Mouse (Mus musculus) limb, embryonic 14.5 days (tissue): Measurements from ENCODE around the gene Snx11. TPM values are rescaled to one million over a fixed set of nuclear protein-coding genes. Genes with fewer than 3 reads are reported as not detected.
A peak's percentile ranks its signal among the peaks of the same experiment; 100 is the strongest.

Experiments
- ATAC-seq: fragments of 200-750 bp; cut with Nextera tagmentation; 2 replicates; pipeline ENCODE4 v1.8.0; 2017; ENCODE audit warnings: low read depth, moderate number of reproducible peaks, moderate TSS enrichment; ENCODE audit not compliant: low FRiP score
- DNase-seq: peaks from one replicate; pipeline ENCODE4 v3.0.0-alpha.2; 2015; ENCODE audit warnings: low spot score
- H3K27ac ChIP-seq: fragments of 300-500 bp; sonication (generic); replicated peaks from 2 replicates; pipeline ENCODE4 v1.5.1; 2014; ENCODE audit warnings: low read depth, mild to moderate bottlenecking, low read length, moderate library complexity, mixed read lengths
- H3K27me3 ChIP-seq: fragments of 300-500 bp; sonication (generic); 2 replicates; pipeline ENCODE4 v1.6.1; 2014; ENCODE audit warnings: low read length, mixed read lengths; ENCODE audit not compliant: control insufficient read depth, insufficient read depth
- H3K36me3 ChIP-seq: fragments of 300-500 bp; sonication (generic); 2 replicates; pipeline ENCODE4 v1.6.1; 2014; ENCODE audit warnings: mild to moderate bottlenecking, low read length, moderate library complexity, mixed read lengths; ENCODE audit not compliant: control insufficient read depth, insufficient read depth
- H3K4me1 ChIP-seq: fragments of 300-500 bp; sonication (generic); 2 replicates; pipeline ENCODE4 v1.6.1; 2014; ENCODE audit warnings: antibody characterized with exemption, low read length, mixed read lengths; ENCODE audit not compliant: control insufficient read depth, insufficient read depth
- H3K4me2 ChIP-seq: fragments of 300-500 bp; sonication (generic); replicated peaks from 2 replicates; pipeline ENCODE4 v1.6.1; 2014; ENCODE audit warnings: low read depth, mild to moderate bottlenecking, low read length, moderate library complexity; ENCODE audit not compliant: severe bottlenecking
- H3K4me3 ChIP-seq: fragments of 300-500 bp; sonication (generic); replicated peaks from 2 replicates; pipeline ENCODE4 v1.5.1; 2014; ENCODE audit warnings: low read length
- H3K9ac ChIP-seq: fragments of 300-500 bp; sonication (generic); 2 replicates; pipeline ENCODE4 v1.6.1; 2014; ENCODE audit warnings: mild to moderate bottlenecking, low read depth, low read length, moderate library complexity; ENCODE audit not compliant: severe bottlenecking
- H3K9me3 ChIP-seq: fragments of 300-500 bp; sonication (generic); 2 replicates; pipeline ENCODE4 v1.6.1; 2016; ENCODE audit warnings: low read length; ENCODE audit not compliant: control insufficient read depth
- POLR2A ChIP-seq: fragments of 200-500 bp; IDR thresholded peaks from 2 replicates; pipeline ENCODE4 v1.8.0; 2012; ENCODE audit warnings: inconsistent platforms, mild to moderate bottlenecking, moderate library complexity, borderline replicate concordance; ENCODE audit not compliant: insufficient read depth, insufficient read length; ENCODE audit errors: extremely low read depth
- WGBS: fragments of 180-500 bp; shearing (Covaris S2); extraction: QIAGEN DNeasy Blood & Tissue Kit; methylation state at CpG from one replicate; pipeline ENCODE4 v1.1.7; 2014; 5-methylcytosine and 5-hydroxymethylcytosine counted together
- polyA plus RNA-seq, 2 experiments: library from polyadenylated mRNA; depleted of rRNA in 1 of 2; stranded (reverse) in 1 of 2; unstranded in 1 of 2; fragments of >200 nt; fragmentation: Nextera tagmentation in 1 of 2; extraction: Ambion mirVana in 1 of 2; gene quantifications; 2 replicates each; pipeline versions ENCODE4 v1.2.1 to v1.2.3; 2012 to 2014

The Snx11 gene
- polyA plus RNA-seq, 2 experiments, result 11.9 to 28.3 TPM

GRCm38 (mm10) chr11:96823471-96823837 is 46.1 kb upstream of the Snx11 start:
- Histone ChIP-seq H3K4me1 (peaks cover 43% of the 10 kb centered on the region), H3K4me3 (peak overlapping the region; percentile 49), H3K27me3 (no peaks in the 10 kb centered on the region), H3K9ac (peak overlapping the region; percentile 43), H3K27ac (0 out of 2 replicates have a peak overlapping the region, but pooled peaks have one; percentile 48), H3K36me3 (peaks cover 63% of the 10 kb centered on the region), H3K9me3 (no peaks in the 10 kb centered on the region), H3K4me2 (peak overlapping the region; percentile 76)
- DNase-seq (no peak), ATAC-seq (peak; percentile 1; the same call in 1 of the 2 replicates)
- WGBS, result 13% methylated on average over 8 of the region's 13 CpGs
- TF ChIP-seq POLR2A, result no peak

GRCm38 (mm10) chr11:96822675-96823470 is 45.5 kb upstream of the Snx11 start:
- ATAC-seq, result no peak
- H3K27ac ChIP-seq, result 0 out of 2 replicates have a peak overlapping the region, but pooled peaks have one; percentile 48
- peaks cover 39% of the 10 kb centered on the region for H3K4me1 ChIP-seq

DNA sequence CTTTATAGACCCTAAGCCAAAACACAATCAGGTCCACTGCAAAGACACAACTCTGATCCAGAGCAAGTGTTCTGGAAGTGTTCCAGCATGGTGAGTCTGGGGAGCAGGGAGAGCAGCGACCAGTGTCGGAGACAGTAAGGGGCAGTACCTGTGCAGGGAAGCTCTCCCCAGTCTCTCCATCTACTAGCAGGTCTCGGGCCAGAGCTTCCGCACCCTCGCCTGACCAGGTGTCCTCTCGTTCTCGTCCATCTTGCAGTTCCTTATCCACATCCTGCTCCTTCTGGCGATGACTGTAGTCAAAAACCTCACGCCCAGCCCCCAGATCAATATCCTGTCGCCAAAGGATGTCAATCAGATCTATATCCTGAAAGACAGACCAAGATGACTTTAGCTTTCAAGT is 44.6 kb upstream of the Snx11 start:
- peaks cover 30% of the 10 kb centered on the region for H3K4me1 ChIP-seq
- no peak overlapping the region for H3K9ac ChIP-seq
- H3K4me2 ChIP-seq, result no peak overlapping the region
- TF ChIP-seq POLR2A, result no peak
- ATAC-seq, result no peak
- no peaks in the 10 kb centered on the region for H3K27me3 ChIP-seq
- peaks cover 67% of the 10 kb centered on the region for H3K36me3 ChIP-seq
- WGBS, result 91% methylated on average over 10 of the region's 10 CpGs
- H3K27ac ChIP-seq, result no peak overlapping the region
- no peak overlapping the region for H3K4me3 ChIP-seq
- H3K9me3 ChIP-seq, result no peaks in the 10 kb centered on the region
- DNase-seq, result no peak

More at GRCm38 (mm10) chr11:96822675-96823470, 45.5 kb upstream of the Snx11 start:
- no peaks in the 10 kb centered on the region for H3K27me3 ChIP-seq
- no peaks in the 10 kb centered on the region for H3K9me3 ChIP-seq
- H3K36me3 ChIP-seq, result peaks cover 67% of the 10 kb centered on the region
- DNase-seq, result no peak
- H3K9ac ChIP-seq, result peak overlapping the region; percentile 43
- 42% methylated on average over 4 of the region's 4 CpGs for whole genome bisulfite sequencing
- peak overlapping the region; percentile 49 for H3K4me3 ChIP-seq
- no peak for TF ChIP-seq POLR2A
- H3K4me2 ChIP-seq, result peak overlapping the region; percentile 76

DNA sequence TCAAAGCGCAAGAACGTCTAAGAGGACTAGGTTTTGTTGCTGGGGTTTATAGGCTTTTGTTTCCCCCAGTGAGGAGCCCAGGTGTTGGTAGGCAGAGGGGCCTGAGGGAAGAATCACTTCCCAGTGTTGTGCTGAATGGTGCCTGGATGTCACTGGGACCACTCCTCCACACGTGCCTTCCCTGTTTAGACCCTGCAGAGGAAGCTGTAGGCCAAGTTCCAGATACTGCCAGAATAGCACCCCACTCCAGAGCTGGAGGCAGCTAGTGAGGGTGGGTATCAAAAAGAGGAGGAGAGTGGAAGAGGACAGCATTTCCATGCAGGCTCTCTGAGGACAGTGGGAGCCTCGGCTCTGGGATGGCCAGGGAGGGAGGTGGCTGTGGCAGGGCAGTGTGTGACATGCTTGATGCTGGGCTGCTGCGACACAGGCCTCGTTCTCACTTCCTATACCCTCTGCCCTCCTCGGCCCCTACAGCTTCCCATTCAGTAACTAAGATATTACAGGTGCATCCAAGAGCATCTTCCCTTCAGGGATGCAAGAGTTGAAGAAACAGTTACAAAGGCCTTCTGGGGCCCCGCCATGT is 40.9 kb upstream of the Snx11 start:
- Histone ChIP-seq H3K27ac (no peak overlapping the region), H3K9ac (no peak overlapping the region), H3K9me3 (no peaks in the 10 kb centered on the region), H3K27me3 (no peaks in the 10 kb centered on the region), H3K36me3 (peaks cover 88% of the 10 kb centered on the region), H3K4me3 (no peak overlapping the region), H3K4me1 (peaks cover 5% of the 10 kb centered on the region), H3K4me2 (no peak overlapping the region)
- ATAC-seq (no peak), DNase-seq (no peak)
- WGBS, result 86% methylated on average over 8 of the region's 8 CpGs
- no peak for TF ChIP-seq POLR2A

DNA sequence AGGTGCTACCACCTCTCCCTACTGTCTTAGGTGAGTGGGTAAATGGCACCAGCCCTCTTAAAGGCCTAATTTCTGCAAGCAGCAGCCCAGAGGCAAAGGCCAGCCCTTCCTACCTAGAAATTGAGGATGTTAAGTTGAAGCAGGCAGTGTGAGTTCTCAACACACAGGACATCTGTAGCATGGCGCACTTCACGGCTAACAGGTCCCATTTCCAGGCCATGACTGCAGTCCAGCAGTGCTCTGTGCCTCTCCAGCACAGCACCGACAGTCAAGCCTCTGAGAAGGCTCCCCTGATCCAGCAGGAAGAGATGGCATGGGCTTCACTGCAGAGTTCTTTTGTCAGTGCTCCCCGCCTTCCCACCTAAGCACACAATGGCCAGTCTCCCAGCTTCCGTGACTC is 39.6 kb upstream of the Snx11 start:
- no peak for TF ChIP-seq POLR2A
- ATAC-seq, result no peak
- no peak overlapping the region for H3K9ac ChIP-seq
- H3K4me1 ChIP-seq, result no peaks in the 10 kb centered on the region
- H3K27ac ChIP-seq, result no peak overlapping the region
- H3K27me3 ChIP-seq, result no peaks in the 10 kb centered on the region
- no peak overlapping the region for H3K4me3 ChIP-seq
- WGBS, result 81% methylated on average over 5 of the region's 5 CpGs
- no peak for DNase-seq
- peaks cover 88% of the 10 kb centered on the region for H3K36me3 ChIP-seq
- no peak overlapping the region for H3K4me2 ChIP-seq
- no peaks in the 10 kb centered on the region for H3K9me3 ChIP-seq
